Mouse (Mus musculus) NIH3T3 (cell line): ENCODE measurements around the gene Kat6b.

Experiments used
- DNase-seq: peaks from one replicate; pipeline ENCODE4 v3.0.0-alpha.2; 2012; ENCODE audit warnings: low read depth

The Kat6b gene

DNA sequence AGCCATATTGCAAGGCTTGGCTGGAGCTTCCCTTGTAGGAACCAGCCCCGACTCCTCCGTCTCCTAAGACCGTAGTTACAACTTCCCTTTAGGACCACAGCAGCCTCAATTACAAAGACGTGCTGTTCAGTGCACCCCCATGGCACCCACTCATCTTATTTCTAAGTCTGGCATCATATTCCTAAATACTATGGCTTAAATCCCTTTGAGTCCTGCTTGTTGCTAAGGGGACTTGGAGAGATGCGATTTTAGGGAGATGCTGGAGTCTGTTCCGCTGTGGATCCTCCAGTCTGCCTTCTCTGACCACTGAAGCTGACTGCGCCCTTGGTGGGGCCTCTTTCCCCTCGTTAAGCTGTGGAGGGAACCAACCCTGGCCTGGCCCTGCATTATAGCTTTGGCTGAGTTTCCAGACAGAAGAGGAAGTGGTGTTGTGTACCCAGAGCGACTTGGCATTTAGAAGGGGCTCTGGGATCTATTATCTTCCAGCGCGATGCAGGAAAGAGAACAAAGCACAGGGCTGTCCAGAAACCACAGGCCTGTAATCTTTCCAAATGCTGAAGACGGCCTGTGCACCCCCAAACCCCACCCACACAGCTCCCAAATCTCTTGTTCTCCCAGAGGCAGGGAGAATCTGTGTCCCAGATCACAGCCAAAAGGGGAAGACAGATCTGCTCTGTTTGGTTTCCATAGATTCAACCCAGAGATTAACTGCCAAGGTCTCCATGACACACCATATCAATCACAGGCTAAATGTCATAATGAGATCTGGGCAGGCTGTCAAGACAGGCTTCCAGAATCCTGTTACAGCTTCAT is 225.7 kb downstream of the Kat6b start:
- DNase-seq: peak; percentile 88

DNA sequence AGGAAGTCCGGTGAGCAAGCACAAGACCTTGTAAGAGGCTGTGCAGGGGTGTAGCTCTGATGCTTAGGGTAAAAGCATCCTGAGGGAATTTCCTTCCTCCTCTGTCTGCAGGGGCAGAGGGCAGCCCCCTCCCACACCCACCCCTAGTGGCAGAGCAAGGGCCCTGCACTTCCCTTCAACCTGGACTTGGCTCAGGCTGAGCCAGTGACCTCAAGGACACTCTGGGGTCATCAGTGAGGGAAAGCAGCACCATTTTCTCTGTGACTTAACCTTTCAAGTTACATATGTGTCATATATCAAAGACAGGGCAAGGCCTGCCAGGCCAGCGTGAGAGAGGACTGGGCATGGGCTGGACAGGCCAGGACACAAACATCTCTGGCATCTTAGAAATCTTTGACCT is 228.3 kb downstream of the Kat6b start:
- DNase-seq: no peak

DNA sequence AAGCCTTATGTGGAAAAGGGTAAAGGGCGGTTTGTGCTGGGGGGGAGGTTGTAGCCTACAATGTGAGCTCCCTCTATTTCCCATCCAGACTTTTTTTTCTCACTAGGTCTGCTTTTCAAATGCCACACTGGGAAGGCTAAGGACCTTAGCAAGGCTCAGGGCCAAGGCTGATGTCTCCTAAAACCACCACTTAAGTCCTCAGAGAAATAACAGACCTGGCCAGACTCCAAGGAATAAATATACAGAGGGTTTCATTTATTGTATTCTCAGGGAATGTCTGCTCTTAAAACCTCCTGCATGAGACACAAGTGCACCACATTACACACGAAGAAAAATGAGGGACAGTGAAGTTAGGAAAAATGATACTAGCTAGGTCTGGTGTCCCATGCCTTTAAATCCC is 230.0 kb downstream of the Kat6b start:
- no peak for DNase-seq

DNA sequence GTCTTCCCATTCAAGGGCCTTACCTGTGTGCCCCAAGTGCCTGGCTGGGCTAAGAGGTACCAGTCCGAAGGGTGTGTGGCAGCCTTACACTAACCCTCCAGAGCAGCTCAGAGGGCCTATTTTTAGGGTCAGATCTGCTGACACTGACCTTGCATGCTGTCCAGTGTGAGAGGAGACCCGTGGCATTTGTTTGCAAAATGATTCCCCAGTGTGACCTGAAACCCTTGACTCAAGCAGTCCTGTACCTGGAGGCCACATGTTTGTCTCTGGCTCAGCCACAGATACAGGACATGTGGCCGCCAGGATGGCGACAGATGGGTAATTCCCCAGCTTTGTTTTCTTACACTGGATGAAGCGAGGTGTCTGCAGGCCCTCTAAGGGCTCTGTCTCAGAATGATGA is 233.3 kb downstream of the Kat6b start, which contains the start of gene Dupd1:
Gene Dupd1, minus strand, starts transcription at position 91 of the 400 bp plus-strand sequence.
- DNase-seq: no peak

DNA sequence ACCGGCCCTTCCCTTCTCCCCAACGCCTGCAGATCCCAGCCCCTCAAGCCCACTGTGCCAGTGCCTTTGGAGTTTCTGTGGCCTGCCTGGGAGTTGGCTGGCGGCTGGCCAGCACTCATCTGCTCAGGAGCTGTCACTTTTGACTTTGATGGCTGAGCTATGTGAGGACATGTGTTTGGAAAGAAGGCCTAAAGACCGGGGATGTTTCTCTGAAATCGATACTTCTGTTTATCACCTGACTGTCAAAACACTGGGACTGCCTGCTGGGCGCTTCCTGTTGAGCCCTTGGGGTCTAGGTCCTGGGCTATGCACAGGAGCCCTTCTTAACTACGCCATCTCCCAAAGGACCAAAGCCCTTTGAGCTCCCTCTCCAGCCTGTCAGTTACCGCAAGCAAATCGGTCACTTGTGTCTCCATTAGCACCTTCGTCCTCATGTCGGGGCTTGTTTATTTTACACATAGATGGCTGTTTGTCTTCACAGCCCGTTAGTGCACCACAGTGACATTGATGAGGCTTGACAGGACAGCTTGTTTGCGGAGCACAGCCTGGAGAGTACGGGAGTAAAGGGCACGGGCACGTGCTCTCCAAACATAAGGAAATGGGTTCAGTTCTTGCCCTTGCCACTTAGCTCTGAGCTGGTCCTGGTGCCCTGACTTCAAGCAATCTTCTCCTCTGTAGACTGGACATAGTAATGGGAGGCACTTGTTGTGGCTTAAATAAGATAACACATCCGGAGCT is 238.6 kb downstream of the Kat6b start:
- DNase-seq: no peak

DNA sequence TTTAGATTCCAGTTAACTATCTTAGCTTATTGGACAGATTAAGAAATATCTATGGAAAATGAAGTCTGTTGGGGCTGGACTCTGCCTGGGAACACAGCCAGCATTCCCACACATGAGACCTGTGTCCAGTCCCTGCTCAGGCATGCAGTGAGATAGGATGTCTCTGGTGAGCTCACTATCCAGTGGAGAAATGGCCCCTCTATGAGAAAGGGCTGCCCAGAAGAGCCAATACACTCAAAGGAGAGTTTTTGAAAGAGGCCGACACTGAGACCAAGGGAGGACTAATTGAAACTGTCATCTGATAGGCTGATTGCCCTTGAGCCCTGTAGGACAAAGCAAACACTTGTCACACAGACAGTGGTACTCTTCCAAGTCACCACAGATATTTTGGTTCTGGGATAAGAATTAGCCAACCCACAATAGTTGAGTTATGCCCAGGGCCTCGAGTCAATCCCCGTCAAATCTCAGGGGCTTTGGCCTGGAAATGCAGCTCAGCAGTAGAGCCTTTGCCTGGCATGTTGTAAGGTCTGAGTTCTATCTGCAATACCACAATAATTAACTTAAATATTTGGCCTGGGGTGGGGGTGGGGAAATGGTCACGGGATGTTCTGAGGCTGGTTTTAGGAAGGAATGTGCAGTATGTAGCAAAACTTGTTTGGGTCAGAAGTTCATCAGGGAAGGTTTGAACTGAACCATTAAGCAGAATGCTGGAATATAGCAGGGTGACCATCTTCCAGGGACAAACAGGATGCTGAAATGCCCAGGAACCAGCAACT is 239.4 kb downstream of the Kat6b start:
- peak; percentile 43 for DNase-seq
